Mouse (Mus musculus) CH12.LX (cell line): ENCODE measurements around the gene Qprt.

ENCODE experiments used
- CTCF ChIP-seq, 2 experiments: IDR thresholded peaks in 1 of 2; conservative IDR thresholded peaks in 1 of 2; 2 replicates each; pipeline ENCODE4 v1.5.1; 2011 to 2012; ENCODE audit warnings: low read depth in 2 of 2, low read length in 2 of 2, improper control_type of control experiment in 1 of 2, inconsistent platforms in 1 of 2, mild to moderate bottlenecking in 1 of 2, moderate library complexity in 1 of 2
- ZC3H11A ChIP-seq: IDR thresholded peaks from 2 replicates; pipeline ENCODE4 v1.6.1; 2012; ENCODE audit warnings: low read depth, mild to moderate bottlenecking, inconsistent platforms, low read length, improper control_type of control experiment
- ZNF384 ChIP-seq: IDR thresholded peaks from 2 replicates; pipeline ENCODE4 v1.6.1; 2012; ENCODE audit warnings: low read depth, low read length, improper control_type of control experiment, inconsistent platforms

GRCm38 (mm10) chr7:127147901-127148300 lies 25.9 kb upstream of the Qprt start:
- TF ChIP-seq ZC3H11A (no peak), CTCF (conservative IDR thresholded peaks at IDR 0.05 in 1 of 2, IDR thresholded peaks at IDR 0.05 in 1 of 2; ENCODE audit: low read depth in 2 of 2, low read length in 2 of 2) (no peak), ZNF384 (no peak)
